Mouse (Mus musculus) embryo, embryonic 11.5 days (tissue): ENCODE measurements around the gene Olfr1220.

Source experiments
- DNase-seq: peaks from one replicate; pipeline ENCODE4 v3.0.0-alpha.2; 2012; ENCODE audit warnings: low read depth, low spot score

Gene Olfr1220

GRCm38 (mm10) chr2:89106735-89107134 lies at the start of gene Olfr1220:
Gene Olfr1220 (minus strand): TSS chr2:89106835.
- DNase-seq: no peak

- DNase-seq: no peak
Observed at GRCm38 (mm10) chr2:89151460-89151859, 44.8 kb upstream of the Olfr1220 start, which contains the start of gene Olfr1223. Gene Olfr1223 (minus strand): TSS chr2:89151560.

- no peak for DNase-seq
Observed at GRCm38 (mm10) chr2:89132954-89133353, 26.3 kb upstream of the Olfr1220 start, which contains the start of gene Olfr1222. Gene Olfr1222 (minus strand): TSS chr2:89133054.

- DNase-seq: no peak
Observed at GRCm38 (mm10) chr2:89117183-89117582, 10.5 kb upstream of the Olfr1220 start, which contains the start of gene Olfr1221. Gene Olfr1221 (minus strand): TSS chr2:89117283.

- DNase-seq: no peak
Observed at GRCm38 (mm10) chr2:89105651-89106050, 984 bp downstream of the Olfr1220 start.

- no peak for DNase-seq
Observed at GRCm38 (mm10) chr2:89093848-89094247, 12.8 kb downstream of the Olfr1220 start.

- no peak for DNase-seq
Observed at GRCm38 (mm10) chr2:89083413-89083812, 23.2 kb downstream of the Olfr1220 start, which contains the start of gene Olfr1219. Gene Olfr1219 (minus strand): TSS chr2:89083513.

GRCm38 (mm10) chr2:89081487-89081886 lies 25.1 kb downstream of the Olfr1220 start:
- DNase-seq: no peak

GRCm38 (mm10) chr2:89061087-89061486 lies 45.5 kb downstream of the Olfr1220 start, which contains the start of gene Olfr1218:
Gene Olfr1218 (minus strand): TSS chr2:89061187.
- DNase-seq: no peak
